Mouse (Mus musculus) kidney, postnatal 0 days (tissue): ENCODE results near the gene Aldh6a1. TPM values are rescaled to one million over a fixed set of nuclear protein-coding genes. Genes with fewer than 3 reads are reported as not detected.

Experiments
- ATAC-seq: fragments of 200-750 bp; cut with Nextera tagmentation; replicated peaks from 2 replicates; pipeline ENCODE4 v1.8.0; 2017; ENCODE audit warnings: low read depth, moderate number of reproducible peaks, moderate TSS enrichment, moderate library complexity; ENCODE audit not compliant: low FRiP score
- DNase-seq: peaks from one replicate; pipeline ENCODE4 v3.0.0-alpha.2; 2016; ENCODE audit warnings: low spot score
- H3K27ac ChIP-seq: fragments of 300-500 bp; sonication (generic); 2 replicates; pipeline ENCODE4 v1.5.1; 2014; ENCODE audit warnings: mild to moderate bottlenecking
- H3K27me3 ChIP-seq: fragments of 300-500 bp; sonication (generic); 2 replicates; pipeline ENCODE4 v1.6.1; 2014; ENCODE audit warnings: low read length, mixed read lengths; ENCODE audit not compliant: insufficient read depth
- H3K36me3 ChIP-seq: fragments of 300-500 bp; sonication (generic); 2 replicates; pipeline ENCODE4 v1.6.1; 2014; ENCODE audit warnings: low read length, mixed read lengths; ENCODE audit not compliant: insufficient read depth
- H3K4me1 ChIP-seq: fragments of 300-500 bp; sonication (generic); replicated peaks from 2 replicates; pipeline ENCODE4 v1.6.1; 2014; ENCODE audit warnings: antibody characterized with exemption, low read length, mixed read lengths; ENCODE audit not compliant: insufficient read depth
- H3K4me2 ChIP-seq: fragments of 300-500 bp; sonication (generic); 2 replicates; pipeline ENCODE4 v1.6.1; 2014; ENCODE audit warnings: mild to moderate bottlenecking, low read length, moderate library complexity, mixed read lengths
- H3K4me3 ChIP-seq: fragments of 300-500 bp; sonication (generic); replicated peaks from 2 replicates; pipeline ENCODE4 v1.5.1; 2014; ENCODE audit warnings: low read depth, low read length
- H3K9ac ChIP-seq: fragments of 300-500 bp; sonication (generic); 2 replicates; pipeline ENCODE4 v1.6.1; 2014; ENCODE audit warnings: low read depth, low read length
- H3K9me3 ChIP-seq: fragments of 300-500 bp; sonication (generic); replicated peaks from 2 replicates; pipeline ENCODE4 v1.6.1; 2016; ENCODE audit warnings: low read length, inconsistent platforms, mixed read lengths
- CTCF ChIP-seq: IDR thresholded peaks from 2 replicates; pipeline ENCODE4 v1.5.1; 2016; ENCODE audit warnings: antibody characterized with exemption, low read depth, mild to moderate bottlenecking, moderate library complexity
- WGBS: fragments of 180-500 bp; shearing (Covaris S2); extraction: QIAGEN DNeasy Blood & Tissue Kit; methylation state at CpG from one replicate; pipeline ENCODE4 v1.1.7; 2014; 5-methylcytosine and 5-hydroxymethylcytosine counted together
- polyA plus RNA-seq: library from polyadenylated mRNA; unstranded; fragments of >200 nt; fragmentation: Nextera tagmentation; extraction: Ambion mirVana; gene quantifications from 2 replicates; pipeline ENCODE4 v1.2.1, GENCODE M21; 2015

Aldh6a1 gene
- polyA plus RNA-seq, 1 experiment from 2014 or later = 122 TPM

GRCm38 (mm10) chr12:84407259-84407658 lies 43.5 kb downstream of the Aldh6a1 start:
- no peak for ATAC-seq
- no peaks in the 10 kb centered on the region for H3K36me3 ChIP-seq
- no peak overlapping the region for H3K4me3 ChIP-seq
- H3K9me3 ChIP-seq = no peaks in the 10 kb centered on the region
- peak; percentile 18; the same call in 1 of the 2 replicates for TF ChIP-seq CTCF
- no peaks in the 10 kb centered on the region for H3K27me3 ChIP-seq
- H3K27ac ChIP-seq = no peak overlapping the region
- H3K9ac ChIP-seq = no peak overlapping the region
- WGBS = 64% methylated on average over 4 of the region's 4 CpGs
- DNase-seq = no peak
- H3K4me1 ChIP-seq = 0 out of 2 replicates have a peak, but pooled peaks cover 6% of the 10 kb centered on the region
- no peak overlapping the region for H3K4me2 ChIP-seq

DNA sequence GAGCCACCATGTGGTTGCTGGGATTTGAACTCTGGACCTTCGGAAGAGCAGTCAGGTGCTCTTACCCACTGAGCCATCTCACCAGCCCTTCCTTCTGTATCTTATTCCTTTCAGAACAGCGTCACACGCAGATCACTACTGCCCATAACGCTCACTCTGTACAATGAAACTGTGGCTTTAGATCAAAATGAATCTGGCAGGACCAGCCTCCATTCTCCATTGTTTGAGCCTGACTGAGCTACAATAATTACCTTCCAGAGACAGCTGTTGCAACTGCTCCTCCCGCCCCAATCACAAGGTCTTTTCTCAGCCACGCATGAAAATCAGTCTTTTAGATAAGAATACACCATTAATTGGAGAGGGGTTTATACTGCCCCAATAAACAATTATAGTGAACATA lies 46.3 kb downstream of the Aldh6a1 start:
- DNase-seq = no peak
- 81% methylated on average over 6 of the region's 6 CpGs for WGBS

DNA sequence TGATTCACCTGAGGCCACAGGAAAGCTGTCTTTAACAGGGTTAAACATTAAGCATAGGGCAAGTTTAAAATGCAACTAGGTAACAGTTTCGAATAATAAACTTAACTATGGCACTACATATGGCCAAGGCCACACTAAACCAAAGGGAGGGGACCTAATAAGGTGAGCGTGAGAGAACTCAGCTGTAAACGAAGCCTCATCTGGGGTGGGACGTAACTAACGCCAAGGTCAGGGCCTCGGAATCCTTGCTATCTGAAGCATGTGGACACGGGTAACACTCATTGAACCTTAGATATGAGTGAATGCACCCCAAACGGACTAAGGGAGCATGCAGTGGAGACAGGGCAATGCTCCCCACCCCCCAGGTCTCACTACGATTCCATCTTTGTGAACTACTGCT lies 47.9 kb downstream of the Aldh6a1 start:
- no peak for TF ChIP-seq CTCF
- 0 out of 2 replicates have a peak, but pooled peaks cover 3% of the 10 kb centered on the region for H3K4me1 ChIP-seq
- H3K9me3 ChIP-seq = no peaks in the 10 kb centered on the region
- 37% methylated on average over 9 of the region's 9 CpGs for WGBS
- no peaks in the 10 kb centered on the region for H3K27me3 ChIP-seq
- ATAC-seq (peak; percentile 69), DNase-seq (peak; percentile 39)
- H3K4me3 ChIP-seq = no peak overlapping the region
- peak overlapping the region; percentile 73 for H3K27ac ChIP-seq
- H3K36me3 ChIP-seq = no peaks in the 10 kb centered on the region
- H3K9ac ChIP-seq = no peak overlapping the region
- 0 out of 2 replicates have a peak overlapping the region, but pooled peaks have one; percentile 27 for H3K4me2 ChIP-seq

More for the DNA sequence above, 46.3 kb downstream of the Aldh6a1 start:
- Histone ChIP-seq H3K4me1 (0 out of 2 replicates have a peak, but pooled peaks cover 6% of the 10 kb centered on the region), H3K27ac (no peak overlapping the region), H3K4me2 (no peak overlapping the region), H3K9me3 (no peaks in the 10 kb centered on the region), H3K27me3 (no peaks in the 10 kb centered on the region), H3K4me3 (no peak overlapping the region), H3K9ac (no peak overlapping the region), H3K36me3 (no peaks in the 10 kb centered on the region)
- ATAC-seq = no peak
- no peak for TF ChIP-seq CTCF

DNA sequence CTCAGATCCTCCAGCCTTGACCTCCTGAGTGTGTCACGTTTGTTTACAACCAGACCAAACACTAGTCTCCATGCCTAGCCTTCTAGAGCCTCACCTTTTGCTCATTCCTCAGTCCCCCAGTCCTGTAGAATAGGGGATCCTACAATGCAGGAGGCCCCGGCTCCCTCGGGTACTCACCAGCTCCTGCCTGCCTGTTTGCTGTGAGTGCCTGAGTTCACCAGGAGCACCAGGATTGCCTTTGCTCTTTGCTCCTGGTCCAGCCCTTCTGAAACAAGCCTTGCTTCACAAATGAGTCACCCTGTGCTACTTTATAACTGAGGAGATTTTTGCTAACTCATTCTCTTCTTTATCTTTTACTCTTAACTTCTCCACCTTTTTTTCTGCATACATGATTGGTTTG lies 50.2 kb downstream of the Aldh6a1 start:
- no peak overlapping the region for H3K4me3 ChIP-seq
- peak; percentile 25 for DNase-seq
- H3K27me3 ChIP-seq = no peaks in the 10 kb centered on the region
- H3K9ac ChIP-seq = no peak overlapping the region
- peak; percentile 38; the same call in 1 of the 2 replicates for ATAC-seq
- H3K4me2 ChIP-seq = peak overlapping the region; percentile 21; the same call in 1 of the 2 replicates
- H3K9me3 ChIP-seq = no peaks in the 10 kb centered on the region
- no peak for TF ChIP-seq CTCF
- no peaks in the 10 kb centered on the region for H3K4me1 ChIP-seq
- no peaks in the 10 kb centered on the region; the same call in 1 of the 2 replicates for H3K36me3 ChIP-seq
- H3K27ac ChIP-seq = peak overlapping the region; percentile 82
- 58% methylated on average over 3 of the region's 3 CpGs for WGBS

GRCm38 (mm10) chr12:84400068-84400467 lies 50.7 kb downstream of the Aldh6a1 start:
- peak overlapping the region; percentile 82 for H3K27ac ChIP-seq
- no peaks in the 10 kb centered on the region for H3K4me1 ChIP-seq
- H3K27me3 ChIP-seq = no peaks in the 10 kb centered on the region
- WGBS = 75% methylated on average over 3 of the region's 3 CpGs
- peak overlapping the region; percentile 21; the same call in 1 of the 2 replicates for H3K4me2 ChIP-seq
- ATAC-seq (no peak), DNase-seq (no peak)
- H3K36me3 ChIP-seq = no peaks in the 10 kb centered on the region; the same call in 1 of the 2 replicates
- H3K4me3 ChIP-seq = no peak overlapping the region
- no peak for TF ChIP-seq CTCF
- H3K9ac ChIP-seq = 0 out of 2 replicates have a peak overlapping the region, but pooled peaks have one; percentile 18
- H3K9me3 ChIP-seq = no peaks in the 10 kb centered on the region

DNA sequence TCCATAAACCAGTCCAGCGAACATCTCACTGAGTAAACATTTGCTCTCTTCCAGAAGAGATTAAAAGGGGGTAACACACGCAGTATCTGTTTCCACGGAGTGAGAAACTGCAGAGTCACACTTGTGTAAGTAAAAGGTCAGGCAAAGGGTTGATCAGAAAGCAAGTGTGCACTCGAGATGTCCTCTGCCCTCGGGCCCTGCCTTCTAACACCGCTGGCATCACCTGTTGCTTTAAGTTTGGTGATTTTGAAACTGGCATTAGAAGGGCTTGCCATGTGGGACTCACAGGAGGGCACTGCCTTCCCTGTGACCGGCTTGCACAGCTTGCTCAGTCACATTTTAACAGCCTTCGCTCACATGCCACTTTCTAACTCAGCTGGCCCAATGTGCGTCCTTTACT lies 51.1 kb downstream of the Aldh6a1 start:
- H3K4me1 ChIP-seq = no peaks in the 10 kb centered on the region
- H3K9ac ChIP-seq = 0 out of 2 replicates have a peak overlapping the region, but pooled peaks have one; percentile 18
- ATAC-seq (no peak), DNase-seq (no peak)
- peak overlapping the region; percentile 21; the same call in 1 of the 2 replicates for H3K4me2 ChIP-seq
- peak overlapping the region; percentile 82 for H3K27ac ChIP-seq
- no peak overlapping the region for H3K4me3 ChIP-seq
- no peak for TF ChIP-seq CTCF
- no peaks in the 10 kb centered on the region for H3K27me3 ChIP-seq
- no peaks in the 10 kb centered on the region; the same call in 1 of the 2 replicates for H3K36me3 ChIP-seq
- 51% methylated on average over 9 of the region's 9 CpGs for WGBS
- H3K9me3 ChIP-seq = no peaks in the 10 kb centered on the region
